Mouse (Mus musculus) G1E (cell line): Measurements from ENCODE around the gene Fam84a. TPM values are rescaled to one million over a fixed set of nuclear protein-coding genes. Genes with fewer than 3 reads are reported as not detected.

ENCODE experiments used
- ATAC-seq: 2 replicates; pipeline ENCODE4 v1.8.0; 2016; ENCODE audit warnings: mild to moderate bottlenecking; ENCODE audit not compliant: insufficient number of reproducible peaks, poor library complexity, low FRiP score, severe bottlenecking; ENCODE audit errors: extremely low read depth
- DNase-seq: peaks from one replicate; pipeline ENCODE4 v3.0.0; 2012; ENCODE audit warnings: low spot score
- H3K27me3 ChIP-seq: 2 replicates; pipeline ENCODE4 v1.6.1; 2012; ENCODE audit warnings: mild to moderate bottlenecking, low read length, inconsistent platforms; ENCODE audit not compliant: insufficient read depth
- H3K36me3 ChIP-seq: replicated peaks from 2 replicates; pipeline ENCODE3; 2012; ENCODE audit warnings: mild to moderate bottlenecking, inconsistent platforms
- H3K4me1 ChIP-seq: 2 replicates; pipeline ENCODE4 v1.6.1; 2012; ENCODE audit warnings: low read depth, low read length, inconsistent platforms, mixed read lengths; ENCODE audit not compliant: insufficient read depth
- H3K4me3 ChIP-seq: 2 replicates; pipeline ENCODE4 v1.5.1; 2012; ENCODE audit warnings: low read depth, mild to moderate bottlenecking, inconsistent platforms, low read length, moderate library complexity, mixed read lengths
- H3K9me3 ChIP-seq: replicated peaks from 2 replicates; pipeline ENCODE4 v1.6.1; 2012; ENCODE audit warnings: inconsistent platforms
- CTCF ChIP-seq: IDR thresholded peaks from 2 replicates; pipeline ENCODE4 v1.5.1; 2012; ENCODE audit warnings: low read depth, low read length, inconsistent platforms, mixed read lengths
- GATA1 ChIP-seq: IDR thresholded peaks from 2 replicates; pipeline ENCODE4 v1.6.1; 2012; ENCODE audit warnings: borderline replicate concordance, low read length, inconsistent platforms, mixed read lengths
- GATA2 ChIP-seq: IDR thresholded peaks from 2 replicates; pipeline ENCODE4 v1.6.1; 2012; ENCODE audit warnings: low read depth, low read length, inconsistent platforms, borderline replicate concordance
- POLR2AphosphoS5 ChIP-seq: IDR thresholded peaks from 2 replicates; pipeline ENCODE4 v1.6.1; 2012; ENCODE audit warnings: low read depth, low read length, inconsistent platforms; ENCODE audit not compliant: insufficient replicate concordance
- TAL1 ChIP-seq: conservative IDR thresholded peaks from 2 replicates; pipeline ENCODE4 v1.6.1; 2012; ENCODE audit warnings: low read depth, low read length, inconsistent platforms, mixed read lengths
- polyA plus RNA-seq: library from polyadenylated mRNA; stranded (reverse); fragments of >175 nt; gene quantifications from 2 replicates; pipeline ENCODE4 v1.2.3, GENCODE M21; 2012
- total RNA-seq, 2 experiments: library from RNA; stranded (forward) in 1 of 2; stranded (reverse) in 1 of 2; fragments of 200-1000 nt in 1 of 2; fragments of >200 nt in 1 of 2; fragmentation: Nextera tagmentation in 1 of 2; gene quantifications; 2 replicates each; pipeline ENCODE4 v1.2.3; 2014 to 2017

Fam84a gene
- total and polyA plus RNA-seq, 3 experiments = 0.05 TPM; not detected in 2

DNA sequence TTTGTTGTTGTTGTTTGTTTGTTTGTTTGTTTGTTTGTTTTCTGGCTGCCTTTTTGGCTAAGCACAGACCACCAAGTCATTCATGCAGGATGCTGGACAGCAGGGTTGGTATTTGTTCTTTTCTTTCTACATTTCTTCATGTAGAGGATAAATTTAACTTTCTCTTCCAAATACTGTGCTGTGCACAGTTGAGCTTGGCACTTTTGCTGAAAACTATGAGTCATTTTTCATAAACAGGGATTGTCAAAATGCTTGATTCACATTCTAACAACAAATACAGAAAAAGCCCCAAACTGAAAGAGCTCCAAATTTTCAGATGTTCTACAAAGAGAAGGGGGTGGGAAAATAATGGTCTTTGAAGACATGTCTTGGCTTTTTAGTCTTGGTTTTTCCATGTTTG lies 54.9 kb downstream of the Fam84a start:
- Histone ChIP-seq H3K4me3 (no peak overlapping the region), H3K36me3 (no peaks in the 10 kb centered on the region), H3K9me3 (no peaks in the 10 kb centered on the region), H3K4me1 (no peaks in the 10 kb centered on the region), H3K27me3 (no peaks in the 10 kb centered on the region)
- DNase-seq = no peak
- TF ChIP-seq CTCF = no peak
- no peak for TF ChIP-seq GATA1
- TF ChIP-seq GATA2 = no peak
- no peak for TF ChIP-seq POLR2AphosphoS5
- no peak for TF ChIP-seq TAL1
- ATAC-seq = no peak
